Mouse (Mus musculus): ENCODE measurements at regions not wholly inside any gene's neighbourhood (a gene's known extent, or its start where the extent isn't known, plus 50 kb on each side); places are given as distances from the start of the nearest gene placed in this dataset.
A peak's percentile ranks its signal among the peaks of the same experiment; 100 is the strongest.

DNA sequence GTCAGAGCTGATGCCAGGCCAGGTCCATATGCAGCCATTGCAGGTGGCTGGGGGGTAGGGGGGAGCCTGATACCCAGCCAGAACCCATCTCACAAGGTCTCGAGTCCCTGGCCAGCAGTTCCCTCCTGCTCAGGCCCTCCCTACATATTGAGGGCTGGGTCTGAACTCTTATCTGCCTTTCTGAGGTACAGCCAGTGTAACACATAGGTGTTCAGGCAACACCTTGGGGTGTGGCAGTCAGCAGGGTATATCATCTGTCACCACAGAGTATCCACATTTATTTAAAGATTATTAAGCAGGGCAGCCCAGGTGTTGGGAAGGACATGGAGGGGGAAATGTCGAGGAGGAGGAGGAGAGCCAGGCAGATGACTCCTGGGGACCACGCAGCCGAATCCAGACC is 145.2 kb upstream of the Lemd2 start:
- TF ChIP-seq CTCF (conservative IDR thresholded peaks at IDR 0.05; ENCODE audit: low read length) (no peak), POU5F1 (IDR thresholded peaks at IDR 0.05; ENCODE audit: borderline replicate concordance, low read length) (no peak), NANOG (IDR thresholded peaks at IDR 0.05; ENCODE audit: borderline replicate concordance, low read length) (no peak)

GRCm38 (mm10) chr17:27341952-27342890 is 138.0 kb upstream of the Lemd2 start:
- Histone ChIP-seq H3K9me3 (ENCODE audit: low read length) (peaks cover 74% of the 10 kb centered on the region), H3K27me3 (ENCODE audit: insufficient read depth, low read length) (peaks cover 19% of the 10 kb centered on the region), H3K4me1 (replicated peaks; ENCODE audit: low read depth, low read length) (no peaks in the 10 kb centered on the region), H3K36me3 (ENCODE audit: insufficient read depth, low read length) (no peaks in the 10 kb centered on the region), H3K4me3 (replicated peaks; ENCODE audit: low read length) (no peak overlapping the region)
- TF ChIP-seq NANOG (IDR thresholded peaks at IDR 0.05; ENCODE audit: borderline replicate concordance, low read length) (no peak), CTCF (conservative IDR thresholded peaks at IDR 0.05; ENCODE audit: low read length) (no peak), POU5F1 (IDR thresholded peaks at IDR 0.05; ENCODE audit: borderline replicate concordance, low read length) (no peak)

More for the DNA sequence above, 145.2 kb upstream of the Lemd2 start:
- Histone ChIP-seq H3K4me1 (replicated peaks; ENCODE audit: low read depth, low read length) (no peaks in the 10 kb centered on the region), H3K4me3 (replicated peaks; ENCODE audit: low read length) (peak overlapping the region; percentile 11), H3K27me3 (ENCODE audit: insufficient read depth, low read length) (peaks cover 10% of the 10 kb centered on the region; the same call in 1 of the 2 replicates), H3K36me3 (ENCODE audit: insufficient read depth, low read length) (no peaks in the 10 kb centered on the region; the same call in 1 of the 2 replicates), H3K9me3 (ENCODE audit: low read length) (peaks cover 75% of the 10 kb centered on the region)

GRCm38 (mm10) chr17:27339823-27340222 is 135.6 kb upstream of the Lemd2 start:
- Histone ChIP-seq H3K4me1 (replicated peaks; ENCODE audit: low read depth, low read length) (no peaks in the 10 kb centered on the region), H3K36me3 (ENCODE audit: insufficient read depth, low read length) (no peaks in the 10 kb centered on the region), H3K9me3 (ENCODE audit: low read length) (peaks cover 50% of the 10 kb centered on the region), H3K27me3 (ENCODE audit: insufficient read depth, low read length) (peaks cover 35% of the 10 kb centered on the region), H3K4me3 (replicated peaks; ENCODE audit: low read length) (no peak overlapping the region)
- TF ChIP-seq NANOG (IDR thresholded peaks at IDR 0.05; ENCODE audit: borderline replicate concordance, low read length) = no peak
- TF ChIP-seq POU5F1 (IDR thresholded peaks at IDR 0.05; ENCODE audit: borderline replicate concordance, low read length) = no peak
- no peak for TF ChIP-seq CTCF (conservative IDR thresholded peaks at IDR 0.05; ENCODE audit: low read length)

DNA sequence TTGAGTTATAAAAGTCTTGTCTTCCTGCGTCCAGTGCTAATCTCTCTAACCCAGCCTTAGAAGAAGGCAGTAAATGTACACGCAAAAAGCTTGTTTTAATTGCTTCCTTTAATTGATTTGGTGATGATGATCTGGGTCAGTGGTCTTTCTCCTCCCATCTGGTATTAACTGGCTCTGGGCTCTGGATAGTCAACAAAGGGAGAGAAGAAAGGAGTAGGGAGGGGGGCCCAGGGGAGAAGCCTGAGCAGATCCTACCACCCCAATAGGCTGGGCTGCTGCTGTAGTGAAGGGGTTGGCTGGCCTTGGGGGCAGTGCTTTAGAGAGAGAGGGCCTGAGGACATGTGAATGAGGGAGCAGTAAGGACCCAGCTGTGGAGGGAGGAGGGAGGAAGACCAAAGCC is 135.0 kb upstream of the Lemd2 start:
- Histone ChIP-seq H3K4me1 (replicated peaks; ENCODE audit: low read depth, low read length) (no peaks in the 10 kb centered on the region), H3K9me3 (ENCODE audit: low read length) (peaks cover 44% of the 10 kb centered on the region), H3K4me3 (replicated peaks; ENCODE audit: low read length) (no peak overlapping the region), H3K36me3 (ENCODE audit: insufficient read depth, low read length) (no peaks in the 10 kb centered on the region), H3K27me3 (ENCODE audit: insufficient read depth, low read length) (peaks cover 41% of the 10 kb centered on the region)
- TF ChIP-seq CTCF (conservative IDR thresholded peaks at IDR 0.05; ENCODE audit: low read length) (no peak), NANOG (IDR thresholded peaks at IDR 0.05; ENCODE audit: borderline replicate concordance, low read length) (no peak), POU5F1 (IDR thresholded peaks at IDR 0.05; ENCODE audit: borderline replicate concordance, low read length) (no peak)

GRCm38 (mm10) chr17:27335621-27336020 is 131.4 kb upstream of the Lemd2 start:
- H3K27me3 ChIP-seq (ENCODE audit: insufficient read depth, low read length) = peaks cover 65% of the 10 kb centered on the region

DNA sequence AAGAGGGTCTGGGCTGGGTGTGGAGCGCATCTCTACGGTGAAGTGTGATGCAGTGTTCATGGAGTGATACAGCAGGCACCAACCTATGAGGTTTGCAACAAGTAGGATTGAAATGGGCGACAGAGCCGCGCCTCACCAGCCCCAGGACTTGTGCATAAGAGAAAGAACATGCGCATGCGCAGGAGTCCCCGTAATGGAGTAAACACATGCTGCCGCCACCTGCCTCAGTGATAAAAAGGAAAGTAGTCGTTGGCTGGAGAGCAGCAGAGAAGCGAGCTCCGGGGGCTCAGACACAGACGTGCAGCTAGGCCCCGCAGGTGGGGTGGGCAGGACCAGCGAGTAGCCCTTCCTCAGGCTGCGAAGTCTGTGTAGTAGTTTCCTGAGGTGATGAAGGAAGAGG is 129.3 kb upstream of the Lemd2 start:
- no peaks in the 10 kb centered on the region for H3K36me3 ChIP-seq (ENCODE audit: insufficient read depth, low read length)
- no peak overlapping the region for H3K4me3 ChIP-seq (replicated peaks; ENCODE audit: low read length)
- H3K9me3 ChIP-seq (ENCODE audit: low read length) = peaks cover 13% of the 10 kb centered on the region
- no peak for TF ChIP-seq NANOG (IDR thresholded peaks at IDR 0.05; ENCODE audit: borderline replicate concordance, low read length)
- no peak for TF ChIP-seq CTCF (conservative IDR thresholded peaks at IDR 0.05; ENCODE audit: low read length)
- no peak for TF ChIP-seq POU5F1 (IDR thresholded peaks at IDR 0.05; ENCODE audit: borderline replicate concordance, low read length)
- peaks cover 14% of the 10 kb centered on the region for H3K4me1 ChIP-seq (replicated peaks; ENCODE audit: low read depth, low read length)
- peaks cover 82% of the 10 kb centered on the region for H3K27me3 ChIP-seq (ENCODE audit: insufficient read depth, low read length)

More at GRCm38 (mm10) chr17:27335621-27336020, 131.4 kb upstream of the Lemd2 start:
- H3K9me3 ChIP-seq (ENCODE audit: low read length) = peaks cover 10% of the 10 kb centered on the region; the same call in 1 of the 2 replicates
- H3K36me3 ChIP-seq (ENCODE audit: insufficient read depth, low read length) = no peaks in the 10 kb centered on the region
- no peak overlapping the region for H3K4me3 ChIP-seq (replicated peaks; ENCODE audit: low read length)
- peaks cover 7% of the 10 kb centered on the region; the same call in 1 of the 2 replicates for H3K4me1 ChIP-seq (replicated peaks; ENCODE audit: low read depth, low read length)
- TF ChIP-seq CTCF (conservative IDR thresholded peaks at IDR 0.05; ENCODE audit: low read length) = no peak
- no peak for TF ChIP-seq NANOG (IDR thresholded peaks at IDR 0.05; ENCODE audit: borderline replicate concordance, low read length)
- TF ChIP-seq POU5F1 (IDR thresholded peaks at IDR 0.05; ENCODE audit: borderline replicate concordance, low read length) = no peak

GRCm38 (mm10) chr17:27333141-27333540 is 128.9 kb upstream of the Lemd2 start:
- peaks cover 18% of the 10 kb centered on the region for H3K4me1 ChIP-seq (replicated peaks; ENCODE audit: low read depth, low read length)
- TF ChIP-seq POU5F1 (IDR thresholded peaks at IDR 0.05; ENCODE audit: borderline replicate concordance, low read length) (no peak), CTCF (conservative IDR thresholded peaks at IDR 0.05; ENCODE audit: low read length) (no peak), NANOG (IDR thresholded peaks at IDR 0.05; ENCODE audit: borderline replicate concordance, low read length) (no peak)
- H3K4me3 ChIP-seq (replicated peaks; ENCODE audit: low read length) = no peak overlapping the region
- peaks cover 16% of the 10 kb centered on the region for H3K9me3 ChIP-seq (ENCODE audit: low read length)
- peaks cover 86% of the 10 kb centered on the region for H3K27me3 ChIP-seq (ENCODE audit: insufficient read depth, low read length)
- H3K36me3 ChIP-seq (ENCODE audit: insufficient read depth, low read length) = no peaks in the 10 kb centered on the region

GRCm38 (mm10) chr17:27332076-27332475 is 127.8 kb upstream of the Lemd2 start:
- TF ChIP-seq POU5F1 (IDR thresholded peaks at IDR 0.05; ENCODE audit: borderline replicate concordance, low read length) = no peak
- no peak for TF ChIP-seq NANOG (IDR thresholded peaks at IDR 0.05; ENCODE audit: borderline replicate concordance, low read length)
- TF ChIP-seq CTCF (conservative IDR thresholded peaks at IDR 0.05; ENCODE audit: low read length) = no peak
- Histone ChIP-seq H3K9me3 (ENCODE audit: low read length) (peaks cover 24% of the 10 kb centered on the region), H3K4me1 (replicated peaks; ENCODE audit: low read depth, low read length) (peaks cover 18% of the 10 kb centered on the region), H3K4me3 (replicated peaks; ENCODE audit: low read length) (no peak overlapping the region), H3K36me3 (ENCODE audit: insufficient read depth, low read length) (no peaks in the 10 kb centered on the region), H3K27me3 (ENCODE audit: insufficient read depth, low read length) (peaks cover 97% of the 10 kb centered on the region)
